Mouse (Mus musculus) erythroblast, adult 5-6 weeks (primary cell): ENCODE measurements at regions not wholly inside any gene's neighbourhood (a gene's known extent, or its start where the extent isn't known, plus 50 kb on each side); places are given as distances from the start of the nearest gene placed in this dataset.
"Not testable (repeated sequence)": the region's sequence is repeated elsewhere in the genome, so short reads cannot be mapped to it uniquely, and the experiment has no call there.

Experiments used
- ATAC-seq: replicated peaks from 2 replicates; pipeline ENCODE4 v1.8.0; 2016; ENCODE audit warnings: moderate number of reproducible peaks, mild to moderate bottlenecking, moderate TSS enrichment, inconsistent platforms; ENCODE audit not compliant: poor library complexity, low FRiP score, severe bottlenecking

GRCm38 (mm10) chr2:79010273-79010672, 142.3 kb downstream of the Ube2e3 start:
- no peak for ATAC-seq

- ATAC-seq: no peak
Observed at GRCm38 (mm10) chr2:79018732-79019423, 151.0 kb downstream of the Ube2e3 start.

GRCm38 (mm10) chr2:79022954-79023353, 155.0 kb downstream of the Ube2e3 start:
- ATAC-seq: no peak

- ATAC-seq: no peak
Observed at GRCm38 (mm10) chr2:79025678-79026077, 157.8 kb downstream of the Ube2e3 start.

- ATAC-seq: no peak
Observed at GRCm38 (mm10) chr2:79030990-79031389, 163.1 kb downstream of the Ube2e3 start.

- ATAC-seq: no peak
Observed at GRCm38 (mm10) chr2:79036296-79036695, 168.4 kb downstream of the Ube2e3 start.

- ATAC-seq: no peak
Observed at GRCm38 (mm10) chr2:79038624-79039023, 170.7 kb downstream of the Ube2e3 start.

GRCm38 (mm10) chr2:79044804-79045203, 176.9 kb downstream of the Ube2e3 start:
- not testable (repeated sequence) for ATAC-seq

GRCm38 (mm10) chr2:79045508-79045907, 177.6 kb downstream of the Ube2e3 start:
- ATAC-seq: no peak

- no peak for ATAC-seq
Observed at GRCm38 (mm10) chr2:79048020-79048419, 180.1 kb downstream of the Ube2e3 start.

- ATAC-seq: no peak
Observed at GRCm38 (mm10) chr2:79048777-79049537, 181.0 kb downstream of the Ube2e3 start.

GRCm38 (mm10) chr2:79050495-79051046, 182.6 kb downstream of the Ube2e3 start:
- no peak for ATAC-seq

- ATAC-seq: no peak
Observed at GRCm38 (mm10) chr2:79052226-79052625, 184.3 kb downstream of the Ube2e3 start.

- no peak for ATAC-seq
Observed at GRCm38 (mm10) chr2:79056138-79056537, 188.2 kb downstream of the Ube2e3 start.

GRCm38 (mm10) chr2:79059115-79059943, 191.4 kb downstream of the Ube2e3 start:
- ATAC-seq: no peak

GRCm38 (mm10) chr2:79059944-79060238, 192.0 kb downstream of the Ube2e3 start:
- no peak for ATAC-seq

GRCm38 (mm10) chr2:79060320-79060719, 192.4 kb downstream of the Ube2e3 start:
- no peak for ATAC-seq

GRCm38 (mm10) chr2:79061645-79062044, 193.6 kb upstream of the Itga4 start:
- no peak for ATAC-seq

- ATAC-seq: no peak
Observed at GRCm38 (mm10) chr2:79062196-79062636, 193.0 kb upstream of the Itga4 start.

- ATAC-seq: no peak
Observed at GRCm38 (mm10) chr2:79063641-79064040, 191.6 kb upstream of the Itga4 start.
